20 mouse cellular contexts compared by ENCODE assay signal in the genomic region with DNA sequence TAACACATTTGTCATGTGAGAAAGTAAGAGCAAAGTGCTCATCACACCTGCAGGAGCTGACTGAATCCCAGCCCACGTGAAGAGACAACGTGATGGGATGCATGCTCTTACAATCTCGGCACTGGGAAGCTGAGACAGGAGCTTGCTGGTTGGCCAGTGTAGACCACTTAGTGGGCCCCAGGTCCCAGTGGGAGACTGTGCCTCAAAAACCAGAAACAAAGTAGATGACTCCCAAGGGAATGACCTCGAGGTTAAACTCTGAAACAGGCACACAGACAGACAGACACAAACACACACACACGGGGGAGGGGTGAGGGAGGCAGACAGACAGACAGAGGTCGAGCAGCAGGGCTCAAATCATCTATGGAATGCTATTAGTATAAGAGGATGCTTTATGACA.
"Had no signal": no experiment of that assay in that cellular context is flagged by ENCODE, and none has a peak within 500 bp of the region (broad histone marks: within the 10 kb centered on the region; RNA-seq: fewer than 3 reads in every experiment).

No protein-coding gene starts in this region.

- H3K4me2 ChIP-seq: kidney, embryonic 15.5 days; limb, embryonic 12.5 days; liver, embryonic 13.5 days; lung, embryonic 14.5 days; midbrain, embryonic 12.5 days; midbrain, embryonic 15.5 days; neural tube, embryonic 12.5 days; neural tube, embryonic 15.5 days had no signal

- H3K9ac ChIP-seq: kidney, embryonic 15.5 days; limb, embryonic 12.5 days; liver, embryonic 13.5 days; lung, embryonic 14.5 days; midbrain, embryonic 12.5 days; midbrain, embryonic 15.5 days; neural tube, embryonic 12.5 days; neural tube, embryonic 15.5 days had no signal

- H3K27ac ChIP-seq: kidney, embryonic 15.5 days; left cerebral cortex, adult 2 months; limb, embryonic 12.5 days; liver, embryonic 13.5 days; macrophage; midbrain, embryonic 12.5 days; midbrain, embryonic 15.5 days; neural tube, embryonic 12.5 days; neural tube, embryonic 15.5 days had no signal

- H3K9me3 ChIP-seq: kidney, embryonic 15.5 days; limb, embryonic 12.5 days; liver, embryonic 13.5 days; midbrain, embryonic 12.5 days; midbrain, embryonic 15.5 days; neural tube, embryonic 12.5 days; neural tube, embryonic 15.5 days had no signal

- H3K27me3 ChIP-seq: kidney, embryonic 15.5 days; limb, embryonic 12.5 days; liver, embryonic 13.5 days; midbrain, embryonic 15.5 days; neural tube, embryonic 12.5 days; neural tube, embryonic 15.5 days had no signal

- DNase-seq: kidney, adult 8-10 months; kidney, postnatal 10 days; kidney, postnatal 36 days; layer of hippocampus, postnatal 36 days; liver; liver, embryonic 13.5 days; lung, embryonic 14.5 days; retina, postnatal 1 day; right cerebral cortex, postnatal 25 days; spleen, adult 18-20 months; thymus, adult 18-20 months had no signal

- H3K4me1 ChIP-seq: midbrain, embryonic 12.5 days; midbrain, embryonic 15.5 days; neural tube, embryonic 12.5 days had no signal

- H3K36me3 ChIP-seq: limb, embryonic 12.5 days; liver, embryonic 13.5 days; midbrain, embryonic 12.5 days; midbrain, embryonic 15.5 days; neural tube, embryonic 12.5 days; neural tube, embryonic 15.5 days had no signal

- ATAC-seq: lung, postnatal 0 days; midbrain, embryonic 15.5 days had no signal

- H3K4me3 ChIP-seq: kidney, embryonic 15.5 days; left cerebral cortex, adult 2 months; limb, embryonic 12.5 days; liver, embryonic 13.5 days; midbrain, embryonic 12.5 days; midbrain, embryonic 15.5 days; neural tube, embryonic 12.5 days; neural tube, embryonic 15.5 days had no signal
